Mouse (Mus musculus) right cerebral cortex, adult 2 months (tissue): ENCODE data around the gene Rere.

Experiments used
- DNase-seq, 2 experiments: peaks; one replicate each; pipeline ENCODE4 v3.0.0; 2021 to 2022; ENCODE audit warnings: low spot score in 2 of 2

Gene Rere

GRCm38 (mm10) chr4:150656504-150656903, 375.1 kb downstream of the Rere start:
- DNase-seq: no peak

- DNase-seq: no peak
Observed at GRCm38 (mm10) chr4:150659926-150660610, 378.6 kb downstream of the Rere start.

DNA sequence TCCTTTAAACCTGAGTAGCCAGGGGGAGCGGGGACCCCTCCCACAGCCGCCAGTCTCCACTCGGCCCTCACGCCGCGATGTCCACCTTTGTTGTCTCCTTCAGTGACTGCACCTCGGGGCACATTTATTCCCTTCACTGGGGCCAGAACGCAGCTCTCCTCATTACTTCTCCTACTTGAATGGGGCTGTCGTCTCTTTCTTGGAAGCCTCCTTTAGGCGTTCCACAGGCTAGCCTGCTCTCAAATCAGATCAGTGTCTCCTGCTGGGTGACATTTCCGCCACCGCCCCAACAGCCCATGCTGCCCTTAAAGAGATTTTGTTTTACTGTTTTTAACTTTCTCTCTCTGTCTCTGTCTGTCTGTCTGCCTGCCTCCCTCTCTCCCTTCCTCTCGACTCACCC, 380.4 kb downstream of the Rere start:
- no peak for DNase-seq

DNA sequence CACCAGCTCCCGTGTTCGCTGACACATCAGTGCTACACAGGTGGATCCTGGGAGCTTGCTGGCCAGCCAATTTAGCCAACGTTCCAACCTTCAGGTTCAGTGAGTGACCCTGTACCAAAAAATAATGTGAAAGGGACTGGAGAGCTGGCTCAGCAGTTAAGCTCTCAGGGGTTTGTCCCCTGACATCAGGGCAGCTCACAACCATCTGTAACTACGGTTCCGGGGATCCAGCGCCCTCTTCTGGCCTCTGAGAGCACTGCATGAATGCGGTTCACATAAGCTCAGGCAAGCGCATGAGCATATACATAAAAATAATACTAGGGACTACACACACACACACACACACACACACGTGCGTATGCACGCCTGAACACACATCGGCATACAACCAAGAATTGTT, 381.7 kb downstream of the Rere start:
- DNase-seq: no peak

DNA sequence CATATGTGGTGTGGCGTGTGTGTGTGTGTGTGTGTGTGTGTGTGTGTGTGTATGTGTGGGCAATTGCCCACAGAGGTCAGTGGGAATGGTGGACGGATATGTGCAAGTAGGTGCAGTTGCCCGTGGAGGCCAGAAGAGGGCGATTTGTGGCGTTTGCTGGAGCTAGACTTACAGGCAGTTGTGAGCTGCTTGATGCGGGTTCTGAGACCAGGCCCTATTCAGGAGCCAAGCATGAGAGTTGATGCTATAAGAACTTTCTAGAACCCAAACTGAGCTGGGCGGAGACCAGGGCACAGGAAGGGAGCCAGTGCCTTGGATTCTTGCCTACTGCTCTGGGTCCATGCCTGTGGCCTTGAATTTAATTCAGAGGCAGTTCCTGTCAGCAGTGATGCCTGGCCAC, 383.3 kb downstream of the Rere start:
- no peak for DNase-seq

DNA sequence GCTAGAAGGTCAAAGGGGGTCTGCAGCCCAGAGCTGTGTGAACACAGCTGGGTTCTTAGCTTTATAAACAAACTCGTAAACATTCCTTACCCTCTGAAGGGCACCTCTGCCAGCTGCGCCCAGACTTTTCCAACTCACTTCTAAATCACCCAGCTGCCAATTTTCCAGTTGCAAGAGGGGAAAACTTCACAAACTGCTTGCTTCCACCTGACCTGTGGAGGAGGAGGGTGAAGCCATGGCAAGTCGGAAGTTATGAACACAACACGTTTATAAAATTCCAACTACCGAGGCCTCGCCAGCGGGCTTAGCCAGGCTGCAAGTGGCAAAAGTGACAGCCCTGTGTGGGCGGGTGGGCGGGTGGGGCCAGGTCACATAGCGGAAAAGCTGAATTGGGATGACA, 384.4 kb downstream of the Rere start:
- no peak for DNase-seq
